Mouse (Mus musculus): ENCODE data around the gene Cntnap2. TPM values are rescaled to one million over a fixed set of nuclear protein-coding genes. Genes with fewer than 3 reads are reported as not detected.

Cntnap2 gene
- polyA plus RNA-seq, 1 experiment from 2014 or later: 0.55 TPM

DNA sequence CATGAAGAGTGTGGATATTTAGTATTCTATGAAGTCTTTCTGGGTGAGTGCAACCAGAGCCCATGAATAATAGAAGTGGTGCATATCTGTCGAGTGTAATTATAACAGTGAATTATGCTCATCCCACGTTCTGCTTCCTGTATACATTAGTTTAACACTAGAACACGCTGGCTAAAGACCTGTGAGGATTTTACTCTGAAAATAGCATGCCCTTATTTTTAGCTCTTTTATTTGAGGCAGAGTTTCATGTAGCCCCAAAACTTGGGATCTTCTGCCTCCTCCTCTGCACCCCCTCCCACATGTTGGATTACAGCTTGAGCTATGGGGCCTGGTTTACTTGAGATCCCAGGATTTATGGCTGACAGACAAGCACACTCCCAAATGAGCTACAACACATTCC lies 1945.3 kb downstream of the Cntnap2 start:
- H3K4me3 ChIP-seq (ENCODE audit: control insufficient read depth in 1 of 2, insufficient read depth in 1 of 2, low read depth in 1 of 2, low read length in 2 of 2): no peak overlapping the region

DNA sequence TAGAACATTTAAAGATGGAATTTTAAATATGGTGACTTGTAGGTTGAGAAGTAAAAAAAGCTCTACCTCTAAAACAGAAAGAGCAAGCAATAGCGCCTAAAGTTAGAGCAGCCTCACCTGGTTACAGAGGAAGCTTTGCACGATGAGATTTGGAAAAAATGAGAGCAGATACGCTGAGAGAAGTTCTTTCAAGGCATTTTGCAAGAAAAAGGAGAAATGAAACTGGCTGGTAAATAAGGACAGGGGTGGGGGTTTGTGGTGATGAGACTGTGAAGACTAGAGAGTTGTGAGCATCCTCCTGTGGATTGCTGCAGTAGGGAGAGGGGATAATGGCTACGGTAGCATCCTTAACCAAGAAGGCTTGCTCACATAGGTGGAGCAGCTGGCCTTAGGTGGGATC lies 1953.8 kb downstream of the Cntnap2 start:
- ATAC-seq (ENCODE audit: insufficient number of reproducible peaks, insufficient read depth, low FRiP score, low read depth): no peak
- Histone ChIP-seq H3K27ac (replicated peaks in 1 of 2; ENCODE audit: control insufficient read depth in 1 of 2, insufficient read depth in 1 of 2, low read depth in 2 of 2, low read length in 2 of 2) (no peak overlapping the region), H3K4me3 (ENCODE audit: control insufficient read depth in 1 of 2, insufficient read depth in 1 of 2, low read depth in 1 of 2, low read length in 2 of 2) (no peak overlapping the region), H3K4me2 (ENCODE audit: low read length) (no peak overlapping the region), H3K9ac (ENCODE audit: low read length) (no peak overlapping the region), H3K36me3 (ENCODE audit: control insufficient read depth, insufficient read depth, low read length) (no peaks in the 10 kb centered on the region), H3K4me1 (ENCODE audit: control insufficient read depth in 2 of 2, insufficient read depth in 2 of 2, low read length in 2 of 2) (no peaks in the 10 kb centered on the region), H3K27me3 (ENCODE audit: control insufficient read depth, insufficient read depth, low read length) (no peaks in the 10 kb centered on the region), H3K9me3 (ENCODE audit: control insufficient read depth, low read length) (no peaks in the 10 kb centered on the region)
- WGBS: 86% methylated on average over 4 of the region's 4 CpGs

More for the DNA sequence above, 1945.3 kb downstream of the Cntnap2 start:
- Histone ChIP-seq H3K9ac (ENCODE audit: low read length) (no peak overlapping the region), H3K36me3 (ENCODE audit: control insufficient read depth, insufficient read depth, low read length) (no peaks in the 10 kb centered on the region), H3K27me3 (ENCODE audit: control insufficient read depth, insufficient read depth, low read length) (no peaks in the 10 kb centered on the region), H3K4me2 (ENCODE audit: low read length) (no peak overlapping the region), H3K4me1 (ENCODE audit: control insufficient read depth in 2 of 2, insufficient read depth in 2 of 2, low read length in 2 of 2) (no peaks in the 10 kb centered on the region), H3K27ac (replicated peaks in 1 of 2; ENCODE audit: control insufficient read depth in 1 of 2, insufficient read depth in 1 of 2, low read depth in 2 of 2, low read length in 2 of 2) (no peak overlapping the region), H3K9me3 (ENCODE audit: control insufficient read depth, low read length) (no peaks in the 10 kb centered on the region)
- no peak for ATAC-seq (ENCODE audit: insufficient number of reproducible peaks, insufficient read depth, low FRiP score, low read depth)
- 73% methylated on average over 3 of the region's 3 CpGs for WGBS

DNA sequence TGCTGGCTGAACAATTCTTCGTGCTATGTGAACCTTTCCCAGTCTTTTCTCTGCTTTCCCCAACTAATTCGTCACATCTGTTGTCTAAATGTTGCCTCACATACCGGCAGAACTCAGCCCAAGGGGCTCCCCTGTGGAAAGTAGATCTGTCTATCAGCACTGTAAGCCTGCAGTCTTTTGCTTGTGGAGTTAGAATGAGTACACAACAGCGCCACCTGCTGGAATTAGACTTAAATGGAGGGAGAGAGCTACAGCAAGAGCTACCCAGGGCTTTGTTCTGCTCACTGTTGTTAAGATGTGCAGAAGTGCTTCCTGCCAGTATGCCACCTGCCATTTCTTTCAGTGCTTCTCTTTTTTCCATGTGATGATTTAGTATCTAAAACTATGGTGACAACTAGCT lies 1954.4 kb downstream of the Cntnap2 start:
- no peaks in the 10 kb centered on the region for H3K9me3 ChIP-seq (ENCODE audit: control insufficient read depth, low read length)
- no peak overlapping the region for H3K4me2 ChIP-seq (ENCODE audit: low read length)
- no peaks in the 10 kb centered on the region for H3K27me3 ChIP-seq (ENCODE audit: control insufficient read depth, insufficient read depth, low read length)
- H3K4me1 ChIP-seq (ENCODE audit: control insufficient read depth in 2 of 2, insufficient read depth in 2 of 2, low read length in 2 of 2): no peaks in the 10 kb centered on the region
- H3K36me3 ChIP-seq (ENCODE audit: control insufficient read depth, insufficient read depth, low read length): no peaks in the 10 kb centered on the region
- H3K27ac ChIP-seq (replicated peaks in 1 of 2; ENCODE audit: control insufficient read depth in 1 of 2, insufficient read depth in 1 of 2, low read depth in 2 of 2, low read length in 2 of 2): no peak overlapping the region
- ATAC-seq (ENCODE audit: insufficient number of reproducible peaks, insufficient read depth, low FRiP score, low read depth): no peak
- no peak overlapping the region for H3K4me3 ChIP-seq (ENCODE audit: control insufficient read depth in 1 of 2, insufficient read depth in 1 of 2, low read depth in 1 of 2, low read length in 2 of 2)
- 11% methylated on average over 4 of the region's 4 CpGs for WGBS
- no peak overlapping the region for H3K9ac ChIP-seq (ENCODE audit: low read length)

DNA sequence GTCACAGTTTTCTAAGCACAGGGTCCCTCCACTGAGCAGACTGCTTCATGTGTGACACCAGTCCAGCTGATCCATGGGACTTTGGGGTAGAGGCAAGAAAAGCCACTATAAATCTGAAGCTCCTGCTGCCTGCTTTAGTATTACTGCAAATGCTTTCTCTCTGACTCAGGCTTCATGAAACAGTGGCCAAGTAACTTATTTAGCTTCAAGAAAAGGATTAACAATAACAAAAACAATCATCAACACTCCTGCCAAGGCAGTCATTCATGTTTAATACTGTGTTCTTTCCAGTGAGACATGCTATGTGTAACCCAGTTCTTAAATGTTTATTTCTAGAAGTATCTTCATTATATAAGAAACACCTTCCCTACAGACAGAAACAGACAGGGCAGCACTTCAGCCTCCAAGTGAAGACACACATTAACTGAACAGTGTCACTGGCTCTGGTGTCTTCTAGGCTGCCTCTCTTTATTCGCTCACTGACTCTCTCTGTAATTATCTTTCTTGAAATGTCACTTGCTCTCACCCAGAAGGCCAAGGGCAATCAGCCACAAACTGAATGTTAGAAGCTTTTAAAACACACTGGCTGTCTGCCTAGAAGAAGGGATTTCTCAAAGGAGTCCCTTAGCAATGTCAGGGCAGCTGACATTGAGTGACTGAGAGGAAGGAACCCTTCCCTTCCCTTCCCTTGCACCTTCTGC lies 1955.9 kb downstream of the Cntnap2 start:
- no peaks in the 10 kb centered on the region for H3K27me3 ChIP-seq (ENCODE audit: control insufficient read depth, insufficient read depth, low read length)
- H3K9me3 ChIP-seq (ENCODE audit: control insufficient read depth, low read length): no peaks in the 10 kb centered on the region
- no peaks in the 10 kb centered on the region for H3K36me3 ChIP-seq (ENCODE audit: control insufficient read depth, insufficient read depth, low read length)
- H3K9ac ChIP-seq (ENCODE audit: low read length): no peak overlapping the region
- H3K4me3 ChIP-seq (ENCODE audit: control insufficient read depth in 1 of 2, insufficient read depth in 1 of 2, low read depth in 1 of 2, low read length in 2 of 2): no peak overlapping the region
- WGBS: 78% methylated on average over 1 of the region's 1 CpGs
- ATAC-seq (ENCODE audit: insufficient number of reproducible peaks, insufficient read depth, low FRiP score, low read depth): no peak
- no peak overlapping the region for H3K4me2 ChIP-seq (ENCODE audit: low read length)
- H3K4me1 ChIP-seq (ENCODE audit: control insufficient read depth in 2 of 2, insufficient read depth in 2 of 2, low read length in 2 of 2): no peaks in the 10 kb centered on the region
- no peak overlapping the region for H3K27ac ChIP-seq (replicated peaks in 1 of 2; ENCODE audit: control insufficient read depth in 1 of 2, insufficient read depth in 1 of 2, low read depth in 2 of 2, low read length in 2 of 2)

DNA sequence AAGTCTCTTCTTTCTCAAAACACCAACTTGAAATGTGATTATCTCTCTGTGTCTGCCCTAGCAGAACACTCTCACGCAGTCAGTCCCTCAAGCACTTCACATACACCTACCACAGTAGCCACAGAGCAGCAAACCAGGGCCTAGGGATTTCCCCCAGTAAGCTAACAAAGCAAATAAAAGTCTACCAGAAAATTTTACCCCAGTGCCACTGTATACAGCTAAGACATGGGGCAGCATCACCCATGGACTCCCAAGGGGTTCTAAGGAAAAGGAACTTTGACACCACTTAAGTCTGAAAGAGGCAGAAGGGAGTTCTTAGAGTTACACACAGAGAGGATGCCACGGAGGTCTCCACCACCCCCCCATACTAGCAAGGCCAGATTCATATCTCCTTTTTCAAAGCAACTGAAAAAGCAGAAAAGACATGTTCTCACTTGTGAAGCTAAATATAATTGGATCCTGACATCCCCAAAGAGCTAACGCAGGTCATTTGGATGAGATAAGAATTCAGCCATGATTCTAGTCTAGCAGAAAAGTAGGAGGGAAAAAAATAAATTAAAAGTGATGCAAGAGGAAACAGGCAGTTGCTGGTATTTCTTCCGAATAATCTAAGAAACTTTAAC lies 1967.0 kb downstream of the Cntnap2 start:
- Histone ChIP-seq H3K27me3 (ENCODE audit: control insufficient read depth, insufficient read depth, low read length) (no peaks in the 10 kb centered on the region), H3K9me3 (ENCODE audit: control insufficient read depth, low read length) (no peaks in the 10 kb centered on the region), H3K27ac (replicated peaks in 1 of 2; ENCODE audit: control insufficient read depth in 1 of 2, insufficient read depth in 1 of 2, low read depth in 2 of 2, low read length in 2 of 2) (no peak overlapping the region), H3K4me2 (ENCODE audit: low read length) (no peak overlapping the region), H3K36me3 (ENCODE audit: control insufficient read depth, insufficient read depth, low read length) (no peaks in the 10 kb centered on the region), H3K4me1 (ENCODE audit: control insufficient read depth in 2 of 2, insufficient read depth in 2 of 2, low read length in 2 of 2) (no peaks in the 10 kb centered on the region), H3K4me3 (ENCODE audit: control insufficient read depth in 1 of 2, insufficient read depth in 1 of 2, low read depth in 1 of 2, low read length in 2 of 2) (no peak overlapping the region), H3K9ac (ENCODE audit: low read length) (no peak overlapping the region)
- ATAC-seq (ENCODE audit: insufficient number of reproducible peaks, insufficient read depth, low FRiP score, low read depth): no peak
- WGBS: 64% methylated on average over 4 of the region's 4 CpGs

DNA sequence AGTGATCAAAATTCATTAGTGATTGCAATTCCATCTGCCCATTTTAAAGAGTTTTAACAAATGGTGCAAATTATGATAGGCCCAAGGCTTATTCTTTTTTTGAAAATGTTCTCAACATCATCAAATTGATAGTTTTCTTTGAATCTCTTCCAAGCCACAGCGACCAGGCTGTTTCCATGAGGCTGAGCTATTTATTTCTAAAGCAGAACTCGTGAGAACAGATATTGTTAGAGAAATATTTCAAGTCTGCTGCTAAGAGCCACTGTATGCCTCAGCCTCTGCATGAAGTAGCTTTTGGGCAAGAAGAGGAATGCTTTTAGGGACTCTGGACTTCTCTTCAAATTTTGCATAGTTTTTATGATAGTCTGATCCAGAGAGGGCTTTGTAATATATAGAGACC lies 1972.2 kb downstream of the Cntnap2 start:
- no peak overlapping the region for H3K9ac ChIP-seq (ENCODE audit: low read length)
- 57% methylated on average over 2 of the region's 2 CpGs for WGBS
- ATAC-seq (ENCODE audit: insufficient number of reproducible peaks, insufficient read depth, low FRiP score, low read depth): no peak
- no peak overlapping the region for H3K27ac ChIP-seq (replicated peaks in 1 of 2; ENCODE audit: control insufficient read depth in 1 of 2, insufficient read depth in 1 of 2, low read depth in 2 of 2, low read length in 2 of 2)
- H3K4me1 ChIP-seq (ENCODE audit: control insufficient read depth in 2 of 2, insufficient read depth in 2 of 2, low read length in 2 of 2): no peaks in the 10 kb centered on the region
- H3K36me3 ChIP-seq (ENCODE audit: control insufficient read depth, insufficient read depth, low read length): no peaks in the 10 kb centered on the region
- H3K4me2 ChIP-seq (ENCODE audit: low read length): no peak overlapping the region
- no peak overlapping the region for H3K4me3 ChIP-seq (ENCODE audit: control insufficient read depth in 1 of 2, insufficient read depth in 1 of 2, low read depth in 1 of 2, low read length in 2 of 2)
- H3K27me3 ChIP-seq (ENCODE audit: control insufficient read depth, insufficient read depth, low read length): no peaks in the 10 kb centered on the region
- H3K9me3 ChIP-seq (ENCODE audit: control insufficient read depth, low read length): no peaks in the 10 kb centered on the region

DNA sequence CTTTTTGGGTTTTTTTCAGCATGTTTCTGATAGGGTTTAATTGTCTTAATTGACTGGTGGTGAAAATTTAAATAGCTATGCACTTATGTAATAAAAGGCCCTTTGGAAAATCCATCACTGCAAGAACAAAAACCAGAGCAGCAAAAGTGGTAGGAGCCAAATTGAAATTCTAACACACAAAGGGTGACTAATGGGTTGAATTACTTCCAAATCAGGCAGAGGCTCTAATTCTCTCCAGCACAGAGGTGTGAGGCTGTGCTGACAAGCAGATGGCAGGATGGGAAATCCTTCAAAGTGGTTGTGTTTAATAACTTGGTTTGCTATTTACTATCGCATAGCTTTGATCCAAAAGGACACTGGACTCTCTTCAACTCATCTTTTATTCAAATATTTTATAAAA lies 1983.4 kb downstream of the Cntnap2 start:
- no peaks in the 10 kb centered on the region for H3K36me3 ChIP-seq (ENCODE audit: control insufficient read depth, insufficient read depth, low read length)
- no peaks in the 10 kb centered on the region for H3K27me3 ChIP-seq (ENCODE audit: control insufficient read depth, insufficient read depth, low read length)
- no peak overlapping the region for H3K27ac ChIP-seq (replicated peaks in 1 of 2; ENCODE audit: control insufficient read depth in 1 of 2, insufficient read depth in 1 of 2, low read depth in 2 of 2, low read length in 2 of 2)
- H3K9ac ChIP-seq (ENCODE audit: low read length): no peak overlapping the region
- H3K4me1 ChIP-seq (ENCODE audit: control insufficient read depth in 2 of 2, insufficient read depth in 2 of 2, low read length in 2 of 2): no peaks in the 10 kb centered on the region
- H3K4me2 ChIP-seq (ENCODE audit: low read length): no peak overlapping the region
- WGBS: 86% methylated on average over 1 of the region's 1 CpGs
- H3K4me3 ChIP-seq (ENCODE audit: control insufficient read depth in 1 of 2, insufficient read depth in 1 of 2, low read depth in 1 of 2, low read length in 2 of 2): no peak overlapping the region
- no peaks in the 10 kb centered on the region for H3K9me3 ChIP-seq (ENCODE audit: control insufficient read depth, low read length)
- ATAC-seq (ENCODE audit: insufficient number of reproducible peaks, insufficient read depth, low FRiP score, low read depth): no peak

DNA sequence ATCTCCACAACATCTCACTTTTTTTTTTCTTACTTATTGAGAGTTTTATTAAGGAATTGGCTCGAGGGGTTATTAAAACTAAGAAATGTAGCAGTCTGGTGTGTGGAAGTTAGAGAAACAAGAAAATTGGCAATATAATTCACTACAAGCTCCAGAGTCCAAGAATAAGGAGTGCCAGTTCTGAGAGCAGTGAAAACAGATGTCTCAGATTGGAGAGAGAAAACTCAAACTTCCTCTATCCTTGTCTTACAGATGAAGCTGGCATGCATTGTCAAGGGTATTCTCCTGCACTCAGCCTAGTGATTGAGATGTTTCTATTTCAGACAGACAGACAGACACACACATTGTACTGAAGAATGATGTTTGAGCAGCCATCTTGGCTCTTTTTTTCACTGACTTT lies 1984.4 kb downstream of the Cntnap2 start:
- no peak overlapping the region for H3K9ac ChIP-seq (ENCODE audit: low read length)
- no peaks in the 10 kb centered on the region for H3K4me1 ChIP-seq (ENCODE audit: control insufficient read depth in 2 of 2, insufficient read depth in 2 of 2, low read length in 2 of 2)
- no peak overlapping the region for H3K4me2 ChIP-seq (ENCODE audit: low read length)
- ATAC-seq (ENCODE audit: insufficient number of reproducible peaks, insufficient read depth, low FRiP score, low read depth): no peak
- no peak overlapping the region for H3K4me3 ChIP-seq (ENCODE audit: control insufficient read depth in 1 of 2, insufficient read depth in 1 of 2, low read depth in 1 of 2, low read length in 2 of 2)
- no peak overlapping the region for H3K27ac ChIP-seq (replicated peaks in 1 of 2; ENCODE audit: control insufficient read depth in 1 of 2, insufficient read depth in 1 of 2, low read depth in 2 of 2, low read length in 2 of 2)
- no peaks in the 10 kb centered on the region for H3K36me3 ChIP-seq (ENCODE audit: control insufficient read depth, insufficient read depth, low read length)
- no peaks in the 10 kb centered on the region for H3K9me3 ChIP-seq (ENCODE audit: control insufficient read depth, low read length)
- WGBS: 75% methylated on average over 1 of the region's 1 CpGs
- no peaks in the 10 kb centered on the region for H3K27me3 ChIP-seq (ENCODE audit: control insufficient read depth, insufficient read depth, low read length)

Data from heart, embryonic 14.5 days (tissue).